Mouse (Mus musculus): ENCODE data around the gene AL732309.1.
A peak's percentile ranks its signal among the peaks of the same experiment; 100 is the strongest.

The AL732309.1 gene

DNA sequence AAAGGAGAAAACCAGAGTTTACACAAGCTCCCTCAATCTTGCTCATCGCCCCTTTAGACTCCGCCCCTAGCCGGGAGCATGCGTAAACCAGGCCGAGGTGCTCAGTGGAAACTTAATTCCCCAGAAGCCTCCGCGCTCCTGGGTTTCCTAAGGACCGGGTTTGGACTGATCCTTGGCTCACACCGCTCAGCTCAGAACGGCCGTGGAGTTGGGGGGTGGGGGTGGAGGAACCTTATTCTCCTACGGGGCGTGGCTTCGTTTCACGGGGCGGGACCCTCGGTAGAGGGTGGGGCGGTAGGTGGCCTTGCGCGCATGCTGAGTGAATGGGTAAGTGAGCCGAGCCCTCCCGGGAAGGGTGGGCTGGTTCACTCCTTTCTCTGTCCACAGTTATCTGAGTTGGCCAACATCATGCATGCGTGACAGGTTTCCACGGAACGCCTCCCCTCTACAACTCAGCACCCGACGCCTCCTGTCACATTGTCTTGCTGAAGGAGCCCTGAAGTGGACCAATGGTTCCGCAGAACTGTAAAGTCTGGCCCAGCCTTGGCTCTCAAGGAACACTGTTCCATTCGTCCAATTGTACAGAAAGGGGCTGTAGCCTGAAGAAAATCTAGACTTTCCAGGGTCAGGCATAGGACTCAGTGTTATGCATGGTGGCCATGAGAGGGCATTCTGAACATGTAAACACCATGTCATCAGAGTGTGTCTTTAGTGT is 5.8 kb downstream of the AL732309.1 start:
- no peak for DNase-seq (ENCODE audit: low read depth in 1 of 2, low spot score in 2 of 2)

DNA sequence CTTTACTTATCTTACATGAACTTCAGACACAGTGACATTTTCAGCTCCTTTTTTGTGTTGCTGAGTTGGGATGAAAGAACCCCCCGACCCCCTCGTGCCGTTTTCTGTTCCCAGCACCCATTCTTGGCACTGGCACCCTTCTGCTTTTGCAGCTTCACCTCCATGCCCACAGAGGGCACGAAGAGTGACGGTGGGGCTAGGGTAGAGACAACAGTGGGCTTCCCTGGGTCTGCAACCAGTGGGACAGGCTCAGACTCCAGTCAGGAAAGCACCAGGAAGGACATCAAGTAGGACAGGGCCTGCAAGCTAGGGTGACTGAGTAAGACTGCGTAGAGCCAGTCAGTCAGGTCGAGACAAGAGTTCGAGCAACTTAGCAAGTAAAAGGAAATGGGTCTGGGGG is 6.4 kb downstream of the AL732309.1 start:
- no peak for DNase-seq (ENCODE audit: low read depth in 1 of 2, low spot score in 2 of 2)

- no peak for DNase-seq (ENCODE audit: low read depth in 1 of 2, low spot score in 2 of 2)
These were observed 6.9 kb downstream of the AL732309.1 start for GRCm38 (mm10) chr2:25239766-25240165.

- DNase-seq (ENCODE audit: low read depth in 1 of 2, low spot score in 2 of 2): no peak
These were observed 8.6 kb downstream of the AL732309.1 start for GRCm38 (mm10) chr2:25238106-25238505.

DNA sequence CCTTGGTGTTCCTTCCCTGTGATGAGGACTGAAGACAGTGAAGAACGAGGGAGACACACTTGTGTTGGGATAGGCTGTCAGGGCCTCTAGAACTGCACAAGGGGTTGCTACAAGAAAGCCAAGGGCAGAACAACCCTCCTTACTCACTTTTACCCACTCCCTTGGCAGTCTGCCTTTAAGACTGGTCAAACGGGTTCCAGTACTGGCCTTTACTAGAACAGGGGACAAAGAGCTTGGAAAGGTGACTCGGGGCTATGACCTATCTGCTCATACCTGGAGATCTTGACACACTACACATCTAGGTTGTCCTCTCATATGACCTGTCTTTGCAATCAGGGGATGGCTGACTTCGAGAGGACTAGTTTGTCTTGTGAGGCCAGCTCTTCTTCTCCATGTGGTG is 9.1 kb downstream of the AL732309.1 start:
- DNase-seq (ENCODE audit: low read depth in 1 of 2, low spot score in 2 of 2): no peak

GRCm38 (mm10) chr2:25236614-25237013 is 10.0 kb downstream of the AL732309.1 start, which contains the start of gene Rnf224:
Gene Rnf224 (minus strand): TSS chr2:25236787.
- no peak for DNase-seq (ENCODE audit: low read depth in 1 of 2, low spot score in 2 of 2)

DNA sequence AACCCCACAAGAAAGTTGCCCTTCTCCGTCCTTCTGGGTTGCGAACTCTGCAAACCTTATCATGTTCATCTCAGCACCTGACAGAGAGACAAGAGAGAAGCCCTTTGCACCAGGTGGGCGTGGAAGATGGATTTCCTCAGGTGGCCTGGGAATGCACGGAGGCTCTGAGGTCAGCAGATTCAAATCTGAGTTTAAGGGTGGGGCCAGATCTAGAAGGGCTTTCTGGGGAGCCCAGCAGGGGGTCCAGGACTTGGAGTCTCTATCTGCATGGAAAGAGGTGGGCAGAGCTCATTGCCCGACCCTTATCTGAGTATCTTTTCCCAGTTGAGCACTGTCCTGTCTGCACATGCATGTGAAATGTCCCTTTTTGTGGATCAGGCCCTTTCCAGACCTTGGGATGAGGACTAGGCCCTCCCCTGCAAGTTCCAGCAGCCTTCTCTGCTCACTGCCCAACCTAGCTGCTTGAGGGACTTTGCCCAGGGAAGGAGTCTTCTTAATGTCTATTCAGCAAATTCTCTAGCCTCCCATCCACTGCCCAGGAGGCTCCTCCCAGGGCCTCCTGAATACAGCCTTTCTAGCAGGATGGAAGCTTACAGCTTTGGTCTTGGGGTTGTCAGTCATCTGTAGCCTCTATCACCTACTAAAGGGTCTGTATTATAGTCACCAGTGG is 12.0 kb downstream of the AL732309.1 start:
- no peak for DNase-seq (ENCODE audit: low read depth in 1 of 2, low spot score in 2 of 2)

DNA sequence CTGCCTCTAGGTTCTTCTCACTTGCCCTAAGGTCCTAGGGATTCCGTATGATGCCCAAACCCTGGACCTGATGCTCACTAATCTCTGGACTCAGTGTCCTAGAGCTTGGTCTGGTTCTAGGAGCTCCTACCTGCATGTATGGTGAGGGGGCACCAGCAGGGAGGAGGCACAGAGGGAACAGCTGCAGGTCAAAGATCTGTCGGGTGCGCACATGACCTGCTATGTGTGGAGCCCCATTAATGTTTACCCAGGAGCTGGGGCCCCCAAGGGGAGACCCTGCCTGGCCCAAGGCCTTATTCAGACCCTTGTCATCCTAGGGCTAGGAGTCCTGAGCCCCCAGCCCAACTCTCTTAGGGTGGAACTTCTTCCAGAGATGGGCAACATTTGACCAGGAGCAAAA is 12.6 kb downstream of the AL732309.1 start, which contains the start of gene Slc34a3:
Slc34a3 (minus strand) TSS at position 315 of the 400 bp plus-strand sequence.
- no peak for DNase-seq (ENCODE audit: low read depth in 1 of 2, low spot score in 2 of 2)

- DNase-seq (ENCODE audit: low read depth in 1 of 2, low spot score in 2 of 2): no peak
These were observed 13.2 kb downstream of the AL732309.1 start for GRCm38 (mm10) chr2:25233421-25233820.

- no peak for DNase-seq (ENCODE audit: low read depth in 1 of 2, low spot score in 2 of 2)
These were observed 15.6 kb downstream of the AL732309.1 start for GRCm38 (mm10) chr2:25231038-25231437.

DNA sequence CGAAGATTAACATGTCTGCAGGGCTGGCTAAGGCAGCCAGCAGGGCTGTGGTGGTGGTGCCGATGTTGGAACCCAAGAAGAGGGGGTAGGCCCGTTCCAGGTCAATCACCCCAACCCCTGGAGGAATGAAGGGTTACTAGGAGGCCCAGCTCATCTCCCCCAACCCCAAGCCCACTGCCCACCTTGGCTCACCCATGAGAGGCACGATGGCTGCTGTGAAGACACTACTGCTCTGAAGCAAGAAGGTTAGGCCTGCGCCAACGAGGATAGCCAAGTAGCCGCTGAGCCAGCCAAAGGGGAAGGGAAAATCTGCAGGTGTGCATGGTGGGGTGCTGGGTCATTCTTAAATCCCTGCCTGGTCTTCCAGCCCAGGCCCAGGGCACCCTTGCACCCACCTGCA is 16.1 kb downstream of the AL732309.1 start:
- DNase-seq (ENCODE audit: low read depth in 1 of 2, low spot score in 2 of 2): no peak

DNA sequence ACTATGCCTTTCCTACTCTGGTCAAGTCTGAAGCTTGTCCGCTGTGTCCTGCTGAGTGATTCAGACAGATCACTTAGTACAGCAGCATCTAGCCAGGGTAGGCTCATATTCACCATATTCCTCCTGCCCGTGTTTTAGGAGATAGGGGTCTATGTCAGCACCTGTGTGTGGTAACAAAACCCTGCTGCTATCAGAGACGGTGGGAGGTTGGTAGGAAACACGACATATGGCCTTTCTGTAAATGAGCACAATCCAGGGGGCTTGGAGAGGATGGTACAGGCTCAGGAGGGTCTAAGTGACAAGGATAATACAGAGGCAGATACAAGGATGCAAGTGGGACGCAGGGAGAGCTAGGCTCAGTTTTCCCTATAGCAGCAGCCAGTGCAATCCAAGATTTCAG is 17.1 kb downstream of the AL732309.1 start:
- no peak for DNase-seq (ENCODE audit: low read depth in 1 of 2, low spot score in 2 of 2)

DNA sequence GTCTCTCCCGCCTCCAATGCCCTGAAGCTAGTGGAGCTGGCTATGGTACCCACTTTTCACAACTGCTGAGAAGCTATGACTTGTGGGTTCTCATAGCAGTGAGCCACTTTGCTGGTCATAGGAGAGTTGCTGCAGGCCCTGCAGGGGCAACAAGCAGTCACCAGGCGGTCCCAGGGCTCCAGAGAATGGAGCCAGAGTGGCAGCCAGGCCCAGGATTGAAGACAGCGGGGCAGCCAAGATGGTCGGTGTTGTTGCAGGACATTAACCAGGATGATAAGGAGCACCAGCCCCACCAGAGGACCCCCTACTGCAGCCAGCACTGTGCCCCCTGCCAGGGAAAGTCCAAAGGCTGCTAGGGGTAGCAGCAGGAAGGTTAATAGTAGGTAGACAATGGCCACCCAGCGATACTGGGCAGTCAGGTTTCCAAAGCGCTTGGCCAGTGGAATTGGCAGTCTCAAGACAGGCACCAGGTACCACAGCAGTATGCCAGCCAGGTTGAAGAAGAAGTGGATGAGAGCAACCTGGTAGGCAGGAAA is 17.6 kb downstream of the AL732309.1 start:
- no peak for DNase-seq (ENCODE audit: low read depth in 1 of 2, low spot score in 2 of 2)

DNA sequence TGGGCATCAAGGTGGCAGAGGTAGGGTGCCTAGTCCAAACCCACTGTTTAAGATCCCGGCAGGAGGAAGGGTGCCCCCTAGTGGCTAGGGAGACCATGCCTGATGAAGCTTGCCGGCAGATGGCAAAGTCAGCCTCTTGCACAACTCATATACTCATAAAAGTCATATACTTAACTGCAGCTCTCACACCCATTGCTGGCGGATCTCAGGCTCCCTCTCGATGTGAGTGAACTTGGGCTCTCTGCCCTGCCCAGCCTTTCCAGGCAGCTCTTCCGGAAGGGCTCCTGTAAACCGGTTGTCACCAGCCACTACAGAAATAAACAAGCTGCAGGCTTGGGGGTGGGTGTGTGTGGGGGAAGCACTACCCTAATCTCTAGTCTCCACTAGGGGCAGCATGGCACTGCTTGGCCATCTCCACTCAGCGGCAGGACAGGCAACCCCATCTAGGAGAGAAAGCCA is 18.2 kb downstream of the AL732309.1 start:
- peak; percentile 74 to 76 for DNase-seq (ENCODE audit: low read depth in 1 of 2, low spot score in 2 of 2)

- DNase-seq (ENCODE audit: low read depth in 1 of 2, low spot score in 2 of 2): no peak
These were observed 19.3 kb downstream of the AL732309.1 start for GRCm38 (mm10) chr2:25227406-25227805.

DNA sequence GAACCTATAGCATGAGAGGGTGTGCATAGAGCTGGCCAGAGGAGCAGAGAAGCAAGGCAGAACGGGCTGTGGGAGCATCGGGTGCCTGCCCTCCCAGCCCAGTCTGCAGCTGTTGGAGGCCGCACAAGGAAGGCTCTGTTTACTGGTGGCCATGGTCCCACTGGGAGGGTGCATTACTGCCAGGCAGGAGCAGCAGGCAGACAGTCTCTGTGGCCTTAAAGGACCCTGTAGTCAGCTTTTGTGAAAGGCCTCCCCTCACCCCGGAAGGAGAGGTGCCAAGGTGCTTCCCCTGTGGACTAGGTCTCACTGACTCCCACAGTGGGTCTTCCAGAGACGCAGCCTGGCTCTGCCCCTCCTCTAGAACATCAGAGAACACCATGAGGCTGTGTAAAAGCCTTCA is 19.8 kb downstream of the AL732309.1 start:
- DNase-seq (ENCODE audit: low read depth in 1 of 2, low spot score in 2 of 2): no peak

DNA sequence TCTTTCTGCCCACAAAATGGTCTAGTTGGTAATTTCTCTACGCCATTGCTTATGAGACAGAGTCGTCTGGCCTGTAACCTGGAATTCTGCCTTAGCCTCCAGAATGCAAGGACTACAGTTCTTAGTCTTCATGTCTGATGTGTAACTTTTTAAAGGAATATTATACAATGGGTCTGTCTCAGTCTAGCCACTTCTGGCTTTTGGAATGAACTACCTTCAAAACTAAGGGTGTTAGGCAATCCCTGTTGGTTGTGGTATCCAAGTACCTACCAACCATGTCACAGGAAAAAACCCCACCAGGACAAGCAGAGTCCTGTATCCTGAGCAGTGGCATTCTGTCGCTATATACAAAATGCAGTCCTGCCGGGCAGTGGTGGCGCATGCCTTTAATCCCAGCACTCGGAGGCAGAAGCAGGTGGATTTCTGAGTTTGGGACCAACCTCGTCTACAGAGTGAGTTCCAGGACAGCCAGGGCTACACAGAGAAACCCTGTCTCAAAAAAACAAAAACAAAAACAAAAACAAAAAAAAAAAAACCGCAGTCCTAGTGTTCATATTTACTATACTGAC is 20.8 kb downstream of the AL732309.1 start:
- no peak for DNase-seq (ENCODE audit: low read depth in 1 of 2, low spot score in 2 of 2)

- DNase-seq (ENCODE audit: low read depth in 1 of 2, low spot score in 2 of 2): peak; percentile 97 to 98
These were observed 21.6 kb downstream of the AL732309.1 start for GRCm38 (mm10) chr2:25224766-25225752.

- DNase-seq (ENCODE audit: low read depth in 1 of 2, low spot score in 2 of 2): no peak
These were observed 22.2 kb downstream of the AL732309.1 start, which contains the start of gene Tubb4b for GRCm38 (mm10) chr2:25224492-25224765. Gene Tubb4b (minus strand): TSS chr2:25224702.

- peak in 1 of 2 experiments; percentile 69 for DNase-seq (ENCODE audit: low read depth in 1 of 2, low spot score in 2 of 2)
These were observed 22.8 kb downstream of the AL732309.1 start for GRCm38 (mm10) chr2:25223681-25224491.

All from monocyte, adult 2 months (primary cell).